Comparison of ENCODE assay signal across 22 mouse cellular contexts in the genomic region with DNA sequence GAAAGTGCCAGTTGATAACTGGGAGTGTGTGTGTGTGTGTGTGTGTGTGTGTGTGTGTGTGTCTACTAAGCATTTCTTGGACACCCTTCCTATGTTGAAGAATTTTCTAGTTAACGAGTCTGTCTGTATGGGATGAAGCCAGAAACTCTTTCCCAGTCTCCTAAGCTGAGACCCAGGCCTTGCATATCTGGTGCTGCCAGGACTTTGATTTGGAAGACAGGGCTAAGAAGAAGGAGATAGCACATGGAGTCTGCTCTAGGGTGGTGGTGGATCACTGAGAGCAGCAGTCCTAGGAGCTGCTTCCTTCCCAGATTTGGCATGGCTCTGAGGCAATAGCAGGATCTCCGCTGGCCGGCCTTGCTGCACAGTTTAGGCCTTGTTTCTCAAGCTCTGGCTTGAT.
DNase-seq lines count a peak whose midpoint lies in the region; ATAC-seq lines count a peak whose summit lies in the region.
"Had no signal": no experiment of that assay in that cellular context is flagged by ENCODE, and none has a peak within 500 bp of the region (broad histone marks: within the 10 kb centered on the region; RNA-seq: fewer than 3 reads in every experiment).

No protein-coding gene starts in this region.

- H3K4me1 ChIP-seq in forebrain, embryonic 16.5 days (replicated peaks; ENCODE audit: control insufficient read depth, insufficient read depth, low read length), result no peaks in the 10 kb centered on the region
- H3K4me1 ChIP-seq: embryonic facial prominence, embryonic 15.5 days; limb, embryonic 15.5 days; liver, embryonic 15.5 days; midbrain, embryonic 13.5 days; neural tube, embryonic 13.5 days had no signal

- ATAC-seq in forebrain, embryonic 16.5 days, result peak; percentile 87
- ATAC-seq: intestine, embryonic 16.5 days; midbrain, embryonic 13.5 days had no signal

- H3K9me3 ChIP-seq in forebrain, embryonic 16.5 days (ENCODE audit: control insufficient read depth, low read length), result no peaks in the 10 kb centered on the region
- H3K9me3 ChIP-seq: embryonic facial prominence, embryonic 15.5 days; G1E; limb, embryonic 15.5 days; liver, embryonic 15.5 days; midbrain, embryonic 13.5 days; neural tube, embryonic 13.5 days had no signal

- no peak overlapping the region for H3K9ac ChIP-seq in forebrain, embryonic 16.5 days (replicated peaks; ENCODE audit: low read depth, low read length)
- H3K9ac ChIP-seq: embryonic facial prominence, embryonic 15.5 days; hindbrain, embryonic 14.5 days; limb, embryonic 15.5 days; liver, embryonic 15.5 days; midbrain, embryonic 13.5 days; neural tube, embryonic 13.5 days had no signal

- H3K4me2 ChIP-seq in forebrain, embryonic 16.5 days (ENCODE audit: low read length), result no peak overlapping the region
- H3K4me2 ChIP-seq: embryonic facial prominence, embryonic 15.5 days; hindbrain, embryonic 14.5 days; limb, embryonic 15.5 days; liver, embryonic 15.5 days; midbrain, embryonic 13.5 days; neural tube, embryonic 13.5 days had no signal

- WGBS in forebrain, embryonic 16.5 days, result 81% methylated on average over 3 of the region's 3 CpGs

- intact Hi-C loops in heart, postnatal 25 days (cut with DNase I), result no loop called here

- no peaks in the 10 kb centered on the region for H3K27me3 ChIP-seq in forebrain, embryonic 16.5 days (replicated peaks; ENCODE audit: control insufficient read depth, insufficient read depth, low read length)
- H3K27me3 ChIP-seq: embryonic facial prominence, embryonic 15.5 days; limb, embryonic 15.5 days; liver, embryonic 15.5 days; midbrain, embryonic 13.5 days; neural tube, embryonic 13.5 days had no signal

- no peak overlapping the region for H3K4me3 ChIP-seq in forebrain, embryonic 16.5 days (replicated peaks; ENCODE audit: low read length)
- H3K4me3 ChIP-seq: embryonic facial prominence, embryonic 15.5 days; limb, embryonic 15.5 days; liver, embryonic 15.5 days; midbrain, embryonic 13.5 days; neural tube, embryonic 13.5 days had no signal

- DNase-seq in adrenal gland, postnatal 14 days, result peak; percentile 42
- DNase-seq in adrenal gland, adult 8-10 months, result no peak
- peak; percentile 14 to 16 for DNase-seq in heart, adult 9 months (ENCODE audit: low spot score in 2 of 2)
- DNase-seq in heart, postnatal 25 days (ENCODE audit: low spot score), result no peak
- peak; percentile 17 for DNase-seq in Muller cell, postnatal 12 days (ENCODE audit: inconsistent ontology term)
- DNase-seq in right cerebral cortex, postnatal 25 days, result no peak
- no peak for DNase-seq in ovary, postnatal 36 days (ENCODE audit: low spot score)
- DNase-seq: cerebellum, adult 11-12 months; cerebellum, postnatal 25 days; gastrocnemius, postnatal 10 days; kidney, postnatal 36 days; spleen, adult 18-20 months; thymus, adult 18-20 months had no signal

- H3K27ac ChIP-seq in forebrain, embryonic 16.5 days (ENCODE audit: low read length), result no peak overlapping the region
- H3K27ac ChIP-seq: embryonic facial prominence, embryonic 15.5 days; hindbrain, embryonic 14.5 days; limb, embryonic 15.5 days; liver, embryonic 15.5 days; midbrain, embryonic 13.5 days; neural tube, embryonic 13.5 days had no signal

- no peaks in the 10 kb centered on the region for H3K36me3 ChIP-seq in forebrain, embryonic 16.5 days (ENCODE audit: control insufficient read depth, insufficient read depth)
- H3K36me3 ChIP-seq: embryonic facial prominence, embryonic 15.5 days; G1E; limb, embryonic 15.5 days; liver, embryonic 15.5 days; midbrain, embryonic 13.5 days; neural tube, embryonic 13.5 days had no signal

Comparison
In these comparisons a context has a peak if more than half of its experiments do, and no peak if none do; other contexts are left out.
1. DNase-seq: peak in adrenal gland, postnatal 14 days (single experiment), heart, adult 9 months (2 of 2) and Muller cell, postnatal 12 days (single experiment); none in adrenal gland, adult 8-10 months (single experiment), heart, postnatal 25 days (single experiment), right cerebral cortex, postnatal 25 days (single experiment) and ovary, postnatal 36 days (single experiment).